Mouse (Mus musculus): ENCODE measurements around the gene Hdac1.

- TF ChIP-seq CTCF (IDR thresholded peaks at IDR 0.05; ENCODE audit: low read depth, low read length) (no peak), GATA1 (IDR thresholded peaks at IDR 0.05; ENCODE audit: borderline replicate concordance, low read length) (no peak), TAL1 (conservative IDR thresholded peaks at IDR 0.05; ENCODE audit: low read depth, low read length) (no peak), GATA2 (IDR thresholded peaks at IDR 0.05; ENCODE audit: borderline replicate concordance, low read depth, low read length) (no peak)
These were observed 66.5 kb downstream of the Hdac1 start for GRCm38 (mm10) chr4:129476047-129476446.
